Mouse (Mus musculus): ENCODE measurements at regions not wholly inside any gene's neighbourhood (a gene's known extent, or its start where the extent isn't known, plus 50 kb on each side); places are given as distances from the start of the nearest gene placed in this dataset.

GRCm38 (mm10) chr11:45138351-45138975 lies 521.3 kb downstream of the Ebf1 start:
- no peak for DNase-seq (ENCODE audit: low read depth, low spot score)
- Histone ChIP-seq H3K27ac (ENCODE audit: insufficient read depth, low read depth, low read length, poor library complexity, severe bottlenecking) (no peak overlapping the region), H3K9ac (ENCODE audit: insufficient read depth, low read depth, low read length, poor library complexity, severe bottlenecking) (no peak overlapping the region), H3K4me3 (ENCODE audit: insufficient read depth in 1 of 2, low read depth in 1 of 2, low read length in 2 of 2, poor library complexity in 1 of 2, severe bottlenecking in 1 of 2) (no peak overlapping the region), H3K36me3 (ENCODE audit: control insufficient read depth, insufficient read depth, low read length, poor library complexity, severe bottlenecking) (no peaks in the 10 kb centered on the region), H3K4me1 (ENCODE audit: control insufficient read depth in 2 of 2, insufficient read depth in 2 of 2, low read length in 2 of 2, poor library complexity in 1 of 2) (no peaks in the 10 kb centered on the region), H3K9me3 (ENCODE audit: control insufficient read depth, insufficient read depth, low read depth, low read length) (no peaks in the 10 kb centered on the region)
- in situ Hi-C loops (cut with MboI; ENCODE audit: low sequenced_read_pairs in 2 of 2, unreplicated experiment in 2 of 2) = no loop called here
- TF ChIP-seq HCFC1 (IDR thresholded peaks at IDR 0.05; ENCODE audit: borderline replicate concordance, insufficient read depth, low read length) (no peak), MAFK (IDR thresholded peaks at IDR 0.05; ENCODE audit: insufficient read depth, low read depth, low read length) (no peak), ZC3H11A (IDR thresholded peaks at IDR 0.05; ENCODE audit: borderline replicate concordance, low read depth, low read length) (no peak)

- no peak for DNase-seq (ENCODE audit: low read depth, low spot score)
- Histone ChIP-seq H3K27ac (ENCODE audit: insufficient read depth, low read depth, low read length, poor library complexity, severe bottlenecking) (no peak overlapping the region), H3K9ac (ENCODE audit: insufficient read depth, low read depth, low read length, poor library complexity, severe bottlenecking) (no peak overlapping the region), H3K9me3 (ENCODE audit: control insufficient read depth, insufficient read depth, low read depth, low read length) (no peaks in the 10 kb centered on the region; the same call in 1 of the 2 replicates), H3K4me3 (ENCODE audit: insufficient read depth in 1 of 2, low read depth in 1 of 2, low read length in 2 of 2, poor library complexity in 1 of 2, severe bottlenecking in 1 of 2) (no peak overlapping the region), H3K36me3 (ENCODE audit: control insufficient read depth, insufficient read depth, low read length, poor library complexity, severe bottlenecking) (no peaks in the 10 kb centered on the region), H3K4me1 (ENCODE audit: control insufficient read depth in 2 of 2, insufficient read depth in 2 of 2, low read length in 2 of 2, poor library complexity in 1 of 2) (no peaks in the 10 kb centered on the region)
- TF ChIP-seq HCFC1 (IDR thresholded peaks at IDR 0.05; ENCODE audit: borderline replicate concordance, insufficient read depth, low read length) (no peak), ZC3H11A (IDR thresholded peaks at IDR 0.05; ENCODE audit: borderline replicate concordance, low read depth, low read length) (no peak), CHD2 (IDR thresholded peaks at IDR 0.05; ENCODE audit: low read depth, low read length) (no peak), MAFK (IDR thresholded peaks at IDR 0.05; ENCODE audit: insufficient read depth, low read depth, low read length) (no peak), ZNF384 (IDR thresholded peaks at IDR 0.05; ENCODE audit: low read depth, low read length) (no peak)
- in situ Hi-C loops (cut with MboI; ENCODE audit: low sequenced_read_pairs in 2 of 2, unreplicated experiment in 2 of 2) = no loop called here
Measured at GRCm38 (mm10) chr11:45140490-45140889, 523.4 kb downstream of the Ebf1 start.

- H3K9me3 ChIP-seq (ENCODE audit: control insufficient read depth, insufficient read depth, low read depth, low read length) = no peaks in the 10 kb centered on the region
- no peak for TF ChIP-seq ZNF384 (IDR thresholded peaks at IDR 0.05; ENCODE audit: low read depth, low read length)
- no peak for TF ChIP-seq HCFC1 (IDR thresholded peaks at IDR 0.05; ENCODE audit: borderline replicate concordance, insufficient read depth, low read length)
- no peak for TF ChIP-seq ZC3H11A (IDR thresholded peaks at IDR 0.05; ENCODE audit: borderline replicate concordance, low read depth, low read length)
- no peak for TF ChIP-seq CHD2 (IDR thresholded peaks at IDR 0.05; ENCODE audit: low read depth, low read length)
- TF ChIP-seq MAFK (IDR thresholded peaks at IDR 0.05; ENCODE audit: insufficient read depth, low read depth, low read length) = no peak
- H3K36me3 ChIP-seq (ENCODE audit: control insufficient read depth, insufficient read depth, low read length, poor library complexity, severe bottlenecking) = no peaks in the 10 kb centered on the region
- no peak overlapping the region for H3K27ac ChIP-seq (ENCODE audit: insufficient read depth, low read depth, low read length, poor library complexity, severe bottlenecking)
- no peak overlapping the region for H3K4me3 ChIP-seq (ENCODE audit: insufficient read depth in 1 of 2, low read depth in 1 of 2, low read length in 2 of 2, poor library complexity in 1 of 2, severe bottlenecking in 1 of 2)
- no peak for DNase-seq (ENCODE audit: low read depth, low spot score)
- in situ Hi-C loops (cut with MboI; ENCODE audit: low sequenced_read_pairs in 2 of 2, unreplicated experiment in 2 of 2) = no loop called here
- no peak overlapping the region for H3K9ac ChIP-seq (ENCODE audit: insufficient read depth, low read depth, low read length, poor library complexity, severe bottlenecking)
- H3K4me1 ChIP-seq (ENCODE audit: control insufficient read depth in 2 of 2, insufficient read depth in 2 of 2, low read length in 2 of 2, poor library complexity in 1 of 2) = no peaks in the 10 kb centered on the region
Measured at GRCm38 (mm10) chr11:45154070-45154469, 537.0 kb downstream of the Ebf1 start.

GRCm38 (mm10) chr11:45154497-45154896 lies 537.4 kb downstream of the Ebf1 start:
- Histone ChIP-seq H3K36me3 (ENCODE audit: control insufficient read depth, insufficient read depth, low read length, poor library complexity, severe bottlenecking) (no peaks in the 10 kb centered on the region), H3K9ac (ENCODE audit: insufficient read depth, low read depth, low read length, poor library complexity, severe bottlenecking) (no peak overlapping the region), H3K27ac (ENCODE audit: insufficient read depth, low read depth, low read length, poor library complexity, severe bottlenecking) (no peak overlapping the region), H3K4me1 (ENCODE audit: control insufficient read depth in 2 of 2, insufficient read depth in 2 of 2, low read length in 2 of 2, poor library complexity in 1 of 2) (no peaks in the 10 kb centered on the region), H3K9me3 (ENCODE audit: control insufficient read depth, insufficient read depth, low read depth, low read length) (no peaks in the 10 kb centered on the region), H3K4me3 (ENCODE audit: insufficient read depth in 1 of 2, low read depth in 1 of 2, low read length in 2 of 2, poor library complexity in 1 of 2, severe bottlenecking in 1 of 2) (no peak overlapping the region)
- in situ Hi-C loops (cut with MboI; ENCODE audit: low sequenced_read_pairs in 2 of 2, unreplicated experiment in 2 of 2) = no loop called here
- TF ChIP-seq ZNF384 (IDR thresholded peaks at IDR 0.05; ENCODE audit: low read depth, low read length) (no peak), MAFK (IDR thresholded peaks at IDR 0.05; ENCODE audit: insufficient read depth, low read depth, low read length) (no peak), CHD2 (IDR thresholded peaks at IDR 0.05; ENCODE audit: low read depth, low read length) (no peak), ZC3H11A (IDR thresholded peaks at IDR 0.05; ENCODE audit: borderline replicate concordance, low read depth, low read length) (no peak), HCFC1 (IDR thresholded peaks at IDR 0.05; ENCODE audit: borderline replicate concordance, insufficient read depth, low read length) (no peak)
- DNase-seq (ENCODE audit: low read depth, low spot score) = no peak

GRCm38 (mm10) chr11:45155782-45156181 lies 538.7 kb downstream of the Ebf1 start:
- TF ChIP-seq ZNF384 (IDR thresholded peaks at IDR 0.05; ENCODE audit: low read depth, low read length) = no peak
- H3K27ac ChIP-seq (ENCODE audit: insufficient read depth, low read depth, low read length, poor library complexity, severe bottlenecking) = no peak overlapping the region
- DNase-seq (ENCODE audit: low read depth, low spot score) = no peak
- no peaks in the 10 kb centered on the region for H3K9me3 ChIP-seq (ENCODE audit: control insufficient read depth, insufficient read depth, low read depth, low read length)
- H3K4me3 ChIP-seq (ENCODE audit: insufficient read depth in 1 of 2, low read depth in 1 of 2, low read length in 2 of 2, poor library complexity in 1 of 2, severe bottlenecking in 1 of 2) = no peak overlapping the region
- no peaks in the 10 kb centered on the region for H3K4me1 ChIP-seq (ENCODE audit: control insufficient read depth in 2 of 2, insufficient read depth in 2 of 2, low read length in 2 of 2, poor library complexity in 1 of 2)
- H3K9ac ChIP-seq (ENCODE audit: insufficient read depth, low read depth, low read length, poor library complexity, severe bottlenecking) = no peak overlapping the region
- no peaks in the 10 kb centered on the region for H3K36me3 ChIP-seq (ENCODE audit: control insufficient read depth, insufficient read depth, low read length, poor library complexity, severe bottlenecking)
- in situ Hi-C loops (cut with MboI; ENCODE audit: low sequenced_read_pairs in 2 of 2, unreplicated experiment in 2 of 2) = no loop called here
